Mouse (Mus musculus) MEL (cell line): ENCODE results near the gene Ltbp3. TPM values are rescaled to one million over a fixed set of nuclear protein-coding genes. Genes with fewer than 3 reads are reported as not detected.

Experiments
- DNase-seq: peaks from one replicate; pipeline ENCODE4 v3.0.0; 2011; ENCODE audit warnings: low read depth, low spot score
- H3K27ac ChIP-seq: 2 replicates; pipeline ENCODE4 v1.5.1; 2012; ENCODE audit warnings: low read depth, mild to moderate bottlenecking, control low read depth, low read length, moderate library complexity; ENCODE audit not compliant: control insufficient read depth
- H3K27me3 ChIP-seq, 2 experiments: fragments of 150-350 bp in 1 of 2; sonication (generic) in 1 of 2; 2 replicates each; pipeline ENCODE4 v1.6.1; 2012; ENCODE audit warnings: low read length in 2 of 2, mild to moderate bottlenecking in 2 of 2, improper control_type of control experiment in 1 of 2, moderate library complexity in 1 of 2; ENCODE audit not compliant: insufficient read depth in 2 of 2, control insufficient read depth in 1 of 2
- H3K36me3 ChIP-seq, 2 experiments: 2 replicates each; pipeline ENCODE4 v1.6.1; 2012 to 2014; ENCODE audit warnings: low read length in 2 of 2, improper control_type of control experiment in 1 of 2, inconsistent platforms in 1 of 2, mild to moderate bottlenecking in 1 of 2; ENCODE audit not compliant: insufficient read depth in 2 of 2, control insufficient read depth in 1 of 2
- H3K4me1 ChIP-seq, 2 experiments: fragments of 150-350 bp in 1 of 2; sonication (generic) in 1 of 2; 2 replicates each; pipeline ENCODE4 v1.6.1; 2012; ENCODE audit warnings: low read length in 2 of 2, improper control_type of control experiment in 1 of 2, mild to moderate bottlenecking in 1 of 2; ENCODE audit not compliant: insufficient read depth in 2 of 2, control insufficient read depth in 1 of 2
- H3K4me3 ChIP-seq, 2 experiments: fragments of 150-350 bp in 1 of 2; sonication (generic) in 1 of 2; 2 replicates each; pipeline ENCODE4 v1.5.1; 2012; ENCODE audit warnings: low read depth in 2 of 2, low read length in 2 of 2, mild to moderate bottlenecking in 2 of 2, moderate library complexity in 2 of 2, control low read depth in 1 of 2, improper control_type of control experiment in 1 of 2; ENCODE audit not compliant: control insufficient read depth in 1 of 2, insufficient read depth in 1 of 2
- H3K79me2 ChIP-seq: 2 replicates; pipeline ENCODE4 v1.6.1; 2012; ENCODE audit warnings: mild to moderate bottlenecking, low read length, moderate library complexity; ENCODE audit not compliant: control insufficient read depth, poor library complexity, insufficient read depth
- H3K9ac ChIP-seq: 2 replicates; pipeline ENCODE4 v1.6.1; 2012; ENCODE audit warnings: low read depth, mild to moderate bottlenecking, control low read depth, low read length, moderate library complexity; ENCODE audit not compliant: control insufficient read depth, poor library complexity, severe bottlenecking
- H3K9me3 ChIP-seq: fragments of 150-350 bp; sonication (generic); replicated peaks from 2 replicates; pipeline ENCODE4 v1.6.1; 2012; ENCODE audit warnings: mild to moderate bottlenecking, low read length, improper control_type of control experiment, moderate library complexity; ENCODE audit not compliant: insufficient read depth
- BHLHE40 ChIP-seq: IDR thresholded peaks from 2 replicates; pipeline ENCODE4 v1.6.1; 2012; ENCODE audit warnings: low read depth, mild to moderate bottlenecking, inconsistent platforms, low read length, improper control_type of control experiment, borderline replicate concordance
- CHD1 ChIP-seq: IDR thresholded peaks from 2 replicates; pipeline ENCODE4 v1.6.1; 2012; ENCODE audit warnings: low read depth, mild to moderate bottlenecking, inconsistent platforms, low read length, improper control_type of control experiment
- CHD2 ChIP-seq: IDR thresholded peaks from 2 replicates; pipeline ENCODE4 v1.6.1; 2011; ENCODE audit warnings: low read length, improper control_type of control experiment
- CTCF ChIP-seq, 3 experiments: IDR thresholded peaks in 2 of 3; conservative IDR thresholded peaks in 1 of 3; 2 replicates each; pipeline ENCODE4 v1.5.1; 2011 to 2012; ENCODE audit warnings: low read length in 3 of 3, low read depth in 2 of 3, mild to moderate bottlenecking in 2 of 3, improper control_type of control experiment in 1 of 3, inconsistent platforms in 1 of 3, mixed read lengths in 1 of 3, moderate library complexity in 1 of 3; ENCODE audit not compliant: control insufficient read depth in 1 of 3, insufficient read depth in 1 of 3, poor library complexity in 1 of 3, severe bottlenecking in 1 of 3
- E2F4 ChIP-seq: IDR thresholded peaks from 2 replicates; pipeline ENCODE4 v1.6.1; 2011; ENCODE audit warnings: low read depth, low read length, improper control_type of control experiment, borderline replicate concordance
- EP300 ChIP-seq, 2 experiments: IDR thresholded peaks; 2 replicates each; pipeline ENCODE4 v1.6.1; 2011; ENCODE audit warnings: improper control_type of control experiment in 2 of 2, low read length in 2 of 2, low read depth in 1 of 2, mild to moderate bottlenecking in 1 of 2
- ETS1 ChIP-seq: IDR thresholded peaks from 2 replicates; pipeline ENCODE4 v1.6.1; 2012; ENCODE audit warnings: low read depth, mild to moderate bottlenecking, inconsistent platforms, low read length, improper control_type of control experiment, moderate library complexity
- GATA1 ChIP-seq: IDR thresholded peaks from 2 replicates; pipeline ENCODE4 v1.6.1; 2011; ENCODE audit warnings: low read depth, low read length, improper control_type of control experiment
- HCFC1 ChIP-seq: IDR thresholded peaks from 2 replicates; pipeline ENCODE4 v1.6.1; 2012; ENCODE audit warnings: low read depth, mild to moderate bottlenecking, inconsistent platforms, low read length, improper control_type of control experiment, moderate library complexity
- MAFK ChIP-seq: IDR thresholded peaks from 2 replicates; pipeline ENCODE4 v1.6.1; 2011; ENCODE audit warnings: low read depth, mild to moderate bottlenecking, low read length, improper control_type of control experiment, borderline replicate concordance
- MAZ ChIP-seq: IDR thresholded peaks from 2 replicates; pipeline ENCODE4 v1.6.1; 2012; ENCODE audit warnings: low read depth, mild to moderate bottlenecking, inconsistent platforms, low read length, improper control_type of control experiment
- MXI1 ChIP-seq: IDR thresholded peaks from 2 replicates; pipeline ENCODE4 v1.6.1; 2011; ENCODE audit warnings: mild to moderate bottlenecking, low read depth, low read length, improper control_type of control experiment
- NRF1 ChIP-seq: IDR thresholded peaks from 2 replicates; pipeline ENCODE4 v1.6.1; 2014; ENCODE audit warnings: low read depth, mild to moderate bottlenecking, inconsistent platforms, low read length, improper control_type of control experiment, moderate library complexity; ENCODE audit not compliant: poor library complexity, insufficient read depth, severe bottlenecking
- POLR2A ChIP-seq, 2 experiments: IDR thresholded peaks; 2 replicates each; pipeline ENCODE4 v1.6.1; 2011 to 2012; ENCODE audit warnings: low read length in 2 of 2, mild to moderate bottlenecking in 2 of 2, control low read depth in 1 of 2, improper control_type of control experiment in 1 of 2, low read depth in 1 of 2, moderate library complexity in 1 of 2; ENCODE audit not compliant: control insufficient read depth in 1 of 2, insufficient read depth in 1 of 2, poor library complexity in 1 of 2
- POLR2AphosphoS2 ChIP-seq: IDR thresholded peaks from 2 replicates; pipeline ENCODE4 v1.6.1; 2011; ENCODE audit warnings: low read length, improper control_type of control experiment
- POLR2AphosphoS5 ChIP-seq: IDR thresholded peaks from 2 replicates; pipeline ENCODE4 v1.6.1; 2012; ENCODE audit warnings: low read depth, borderline replicate concordance, mild to moderate bottlenecking, inconsistent platforms, low read length, moderate library complexity, mixed read lengths
- RAD21 ChIP-seq: IDR thresholded peaks from 2 replicates; pipeline ENCODE4 v1.6.1; 2011; ENCODE audit warnings: mild to moderate bottlenecking, low read depth, low read length, improper control_type of control experiment
- RCOR1 ChIP-seq: IDR thresholded peaks from 2 replicates; pipeline ENCODE4 v1.6.1; 2012; ENCODE audit warnings: low read depth, mild to moderate bottlenecking, inconsistent platforms, low read length, improper control_type of control experiment
- SIN3A ChIP-seq: IDR thresholded peaks from 2 replicates; pipeline ENCODE4 v1.6.1; 2012; ENCODE audit warnings: low read length, improper control_type of control experiment, inconsistent platforms
- SMC3 ChIP-seq: IDR thresholded peaks from 2 replicates; pipeline ENCODE4 v1.6.1; 2011; ENCODE audit warnings: low read depth, low read length, improper control_type of control experiment
- TAL1 ChIP-seq: IDR thresholded peaks from 2 replicates; pipeline ENCODE4 v1.6.1; 2012; ENCODE audit warnings: mild to moderate bottlenecking, inconsistent platforms, low read length, moderate library complexity, mixed read lengths
- TCF12 ChIP-seq: IDR thresholded peaks from 2 replicates; pipeline ENCODE4 v1.6.1; 2014; ENCODE audit warnings: low read depth, mild to moderate bottlenecking, inconsistent platforms, low read length, improper control_type of control experiment, moderate library complexity
- UBTF ChIP-seq: IDR thresholded peaks from 2 replicates; pipeline ENCODE4 v1.6.1; 2012; ENCODE audit warnings: low read depth, mild to moderate bottlenecking, inconsistent platforms, low read length, improper control_type of control experiment, moderate library complexity, borderline replicate concordance; ENCODE audit not compliant: insufficient read depth
- USF2 ChIP-seq, 2 experiments: IDR thresholded peaks; 2 replicates each; pipeline ENCODE4 v1.6.1; 2011 to 2012; ENCODE audit warnings: improper control_type of control experiment in 2 of 2, low read length in 2 of 2, borderline replicate concordance in 1 of 2, inconsistent platforms in 1 of 2, low read depth in 1 of 2, mild to moderate bottlenecking in 1 of 2; ENCODE audit not compliant: insufficient read depth in 1 of 2
- ZC3H11A ChIP-seq: IDR thresholded peaks from 2 replicates; pipeline ENCODE4 v1.6.1; 2012; ENCODE audit warnings: low read depth, mild to moderate bottlenecking, inconsistent platforms, low read length, improper control_type of control experiment
- ZKSCAN1 ChIP-seq: IDR thresholded peaks from 2 replicates; pipeline ENCODE4 v1.6.1; 2012; ENCODE audit warnings: low read depth, mild to moderate bottlenecking, inconsistent platforms, low read length, improper control_type of control experiment, moderate library complexity
- ZMIZ1 ChIP-seq: IDR thresholded peaks from 2 replicates; pipeline ENCODE4 v1.6.1; 2012; ENCODE audit warnings: low read depth, mild to moderate bottlenecking, inconsistent platforms, low read length, improper control_type of control experiment, moderate library complexity
- ZNF384 ChIP-seq: IDR thresholded peaks from 2 replicates; pipeline ENCODE4 v1.6.1; 2012; ENCODE audit warnings: low read depth, mild to moderate bottlenecking, inconsistent platforms, low read length, improper control_type of control experiment
- polyA plus RNA-seq, 2 experiments: library from polyadenylated mRNA; stranded (reverse) in 1 of 2; unstranded in 1 of 2; fragments of >175 nt in 1 of 2; fragments of >200 nt in 1 of 2; gene quantifications; 2 replicates each; pipeline versions ENCODE4 v1.2.1 to v1.2.4; 2012; ENCODE audit warnings: low replicate concordance in 2 of 2, low read depth in 1 of 2; ENCODE audit not compliant: insufficient read length in 2 of 2, insufficient read depth in 1 of 2, missing spikeins in 1 of 2
- total RNA-seq: library from RNA; depleted of rRNA; stranded (reverse); fragments of 300-350 nt; gene quantifications from 2 replicates; pipeline ENCODE4 v1.2.3, GENCODE M21; 2012

The Ltbp3 gene
- total and polyA plus RNA-seq, 3 experiments, result 0.39 TPM; not detected in 2

- H3K27ac ChIP-seq, result peak overlapping the region; percentile 95
- H3K4me3 ChIP-seq, result peak overlapping the region; percentile 68 to 74
- peaks cover 51% of the 10 kb centered on the region for H3K79me2 ChIP-seq
- peaks cover 3 to 41% of the 10 kb centered on the region in 2 experiments; a peak in 3 of 4 replicates for H3K4me1 ChIP-seq
- peak; percentile 69 for DNase-seq
- H3K36me3 ChIP-seq, result peaks cover 0 to 22% of the 10 kb centered on the region in 2 experiments; a peak in 2 of 4 replicates
- H3K9ac ChIP-seq, result peak overlapping the region; percentile 85
- H3K9me3 ChIP-seq, result no peaks in the 10 kb centered on the region
- TF ChIP-seq MAZ (no peak), BHLHE40 (no peak), POLR2AphosphoS5 (no peak), MXI1 (peak; percentile 13; the same call in 1 of the 2 replicates), E2F4 (no peak), SIN3A (no peak), TAL1 (peak; percentile 42)
- no peaks in the 10 kb centered on the region for H3K27me3 ChIP-seq
These were observed 11.9 kb upstream of the Ltbp3 start for GRCm38 (mm10) chr19:5728631-5729443.

GRCm38 (mm10) chr19:5729444-5729815 is 11.3 kb upstream of the Ltbp3 start, which contains the start of gene Fam89b:
Gene Fam89b (minus strand): TSS chr19:5729653.
- peaks cover 0 to 38% of the 10 kb centered on the region in 2 experiments; a peak in 3 of 4 replicates for H3K4me1 ChIP-seq
- H3K79me2 ChIP-seq, result peaks cover 45% of the 10 kb centered on the region
- DNase-seq, result peak; percentile 89
- H3K9me3 ChIP-seq, result no peaks in the 10 kb centered on the region
- H3K36me3 ChIP-seq, result peaks cover 0 to 20% of the 10 kb centered on the region in 2 experiments; a peak in 2 of 4 replicates
- peak within 1 kb of the TSS; percentile 95 for H3K27ac ChIP-seq
- H3K9ac ChIP-seq, result peak within 1 kb of the TSS; percentile 85
- H3K27me3 ChIP-seq, result no peaks in the 10 kb centered on the region
- H3K4me3 ChIP-seq, result peak within 1 kb of the TSS; percentile 68 to 74
- TF ChIP-seq MAZ, result peak; percentile 64; the same call in 1 of the 2 replicates
- peak; percentile 71 for TF ChIP-seq MXI1
- TF ChIP-seq HCFC1, result peak; percentile 72
- peak; percentile 97 for TF ChIP-seq SIN3A
- TF ChIP-seq ZC3H11A, result no peak
- no peak for TF ChIP-seq NRF1
- peak; percentile 99 for TF ChIP-seq POLR2AphosphoS2
- TF ChIP-seq GATA1, result no peak
- TF ChIP-seq EP300 (IDR thresholded peaks at IDR 0.05; ENCODE audit: low read depth in 1 of 2, low read length in 2 of 2), result no peak
- TF ChIP-seq UBTF, result no peak
- no peak for TF ChIP-seq RAD21
- TF ChIP-seq RCOR1, result no peak
- TF ChIP-seq CHD2, result no peak; the same call in 1 of the 2 replicates
- TF ChIP-seq CTCF (IDR thresholded peaks at IDR 0.05 in 2 of 3, conservative IDR thresholded peaks at IDR 0.05 in 1 of 3; ENCODE audit: control insufficient read depth in 1 of 3, insufficient read depth in 1 of 3, low read depth in 2 of 3, low read length in 3 of 3, poor library complexity in 1 of 3, severe bottlenecking in 1 of 3), result no peak
- TF ChIP-seq BHLHE40, result no peak
- TF ChIP-seq TCF12, result peak; percentile 44; the same call in 1 of the 2 replicates
- TF ChIP-seq ZNF384, result no peak
- TF ChIP-seq ZKSCAN1, result 0 out of 2 replicates have a peak, but pooled peaks have one; percentile 31
- peak; percentile 77 to 87; a peak in 3 of 4 replicates for TF ChIP-seq POLR2A (IDR thresholded peaks at IDR 0.05; ENCODE audit: control insufficient read depth in 1 of 2, insufficient read depth in 1 of 2, low read depth in 1 of 2, low read length in 2 of 2, poor library complexity in 1 of 2)
- TF ChIP-seq POLR2AphosphoS5, result no peak
- no peak for TF ChIP-seq ETS1
- no peak for TF ChIP-seq USF2 (IDR thresholded peaks at IDR 0.05; ENCODE audit: borderline replicate concordance in 1 of 2, insufficient read depth in 1 of 2, low read depth in 1 of 2, low read length in 2 of 2)
- no peak for TF ChIP-seq CHD1
- TF ChIP-seq SMC3, result peak; percentile 17; the same call in 1 of the 2 replicates
- no peak for TF ChIP-seq MAFK
- TF ChIP-seq ZMIZ1, result peak; percentile 89
